Mouse (Mus musculus): Measurements from ENCODE around the gene Prox2.
"Not testable (repeated sequence)": the region's sequence is repeated elsewhere in the genome, so short reads cannot be mapped to it uniquely, and the experiment has no call there.

Gene Prox2

DNA sequence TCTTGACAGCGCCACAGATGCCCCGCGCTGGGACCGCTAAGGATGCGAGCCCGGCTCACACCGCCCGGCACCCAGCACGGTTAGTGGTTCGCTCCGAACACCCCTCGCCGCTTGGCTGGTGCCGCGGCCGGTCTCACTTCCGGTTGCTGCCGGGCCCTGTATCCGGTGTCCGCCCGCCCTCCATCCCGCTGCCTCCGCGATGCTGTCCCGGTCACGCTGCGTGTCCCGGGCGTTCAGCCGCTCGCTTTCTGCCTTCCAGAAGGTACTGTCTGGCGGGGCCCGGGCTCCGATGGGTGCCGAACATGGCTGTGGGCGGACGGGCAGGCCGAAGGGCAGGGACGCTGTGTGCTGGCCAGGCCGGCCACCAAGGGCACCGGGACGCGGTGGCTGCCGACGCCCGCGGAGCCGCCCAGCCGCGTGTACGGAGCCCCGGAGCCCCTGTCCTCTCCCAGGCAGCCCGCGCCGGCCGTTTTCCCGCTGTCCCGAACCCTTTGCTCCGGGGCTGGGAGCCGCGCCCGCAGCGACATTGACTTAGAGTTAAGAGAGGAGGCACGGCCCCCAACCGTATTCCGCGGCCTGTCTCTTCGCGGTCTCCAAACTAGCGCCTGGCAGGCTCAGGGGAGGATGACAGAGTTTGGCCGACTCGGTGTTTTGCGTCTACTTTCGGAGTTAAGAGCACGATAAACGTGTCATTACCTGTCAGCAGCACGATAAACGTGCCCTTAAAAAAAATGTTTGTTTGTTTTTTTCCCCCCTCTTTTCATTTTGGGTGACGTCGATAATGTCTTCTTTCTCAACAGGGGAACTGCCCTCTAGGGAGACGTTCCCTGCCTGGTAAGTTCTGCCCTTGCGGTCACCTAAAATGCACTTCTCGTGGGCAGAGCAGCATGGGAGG, at the start of gene Prox2, which contains the start of gene Dlst:
Prox2 (minus strand) TSS at position 62 of the 895 bp plus-strand sequence.
Dlst (plus strand) TSS at position 136 of the 895 bp plus-strand sequence.
- peak; percentile 89 for DNase-seq

DNA sequence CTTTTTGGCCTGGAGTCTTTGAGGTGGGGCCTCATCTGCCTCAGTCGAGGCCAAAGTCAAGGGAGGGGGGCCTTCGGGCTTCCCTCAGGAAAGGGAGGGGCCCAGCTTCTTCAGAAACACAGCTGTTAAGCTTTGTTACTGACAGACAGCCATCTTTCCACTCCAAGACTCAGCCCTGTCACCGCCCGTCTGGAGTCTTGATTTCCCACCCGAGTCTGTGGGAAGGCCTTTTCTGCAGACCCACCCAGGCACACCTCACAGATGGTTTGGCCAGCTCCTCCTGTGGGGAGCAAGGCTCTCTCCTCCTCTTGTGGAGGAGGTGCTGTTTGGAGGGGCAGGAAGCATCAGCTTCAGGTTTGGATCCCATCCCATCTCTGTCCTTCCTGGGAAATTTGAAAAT, 49.0 kb upstream of the Prox2 start:
- DNase-seq, result no peak

DNA sequence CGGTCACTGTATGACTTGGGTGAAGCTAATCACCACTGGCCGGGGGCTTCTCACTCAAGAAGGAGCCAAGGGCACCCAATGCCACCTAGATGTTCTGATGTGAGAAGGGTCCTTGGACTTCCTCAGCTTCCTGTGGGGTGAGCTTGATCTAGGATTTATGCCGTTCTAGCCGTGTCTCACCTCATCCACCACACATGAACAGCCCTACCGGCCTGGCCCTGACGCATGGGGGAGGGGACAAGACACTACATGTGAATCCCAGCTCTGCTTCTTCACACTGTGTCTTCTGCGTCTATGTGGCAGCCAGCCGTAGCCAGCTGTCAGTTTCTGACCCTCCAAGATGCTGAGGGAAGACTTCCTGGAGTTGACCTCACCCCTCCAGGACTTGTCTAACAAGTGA, 48.2 kb upstream of the Prox2 start:
- no peak for DNase-seq

DNA sequence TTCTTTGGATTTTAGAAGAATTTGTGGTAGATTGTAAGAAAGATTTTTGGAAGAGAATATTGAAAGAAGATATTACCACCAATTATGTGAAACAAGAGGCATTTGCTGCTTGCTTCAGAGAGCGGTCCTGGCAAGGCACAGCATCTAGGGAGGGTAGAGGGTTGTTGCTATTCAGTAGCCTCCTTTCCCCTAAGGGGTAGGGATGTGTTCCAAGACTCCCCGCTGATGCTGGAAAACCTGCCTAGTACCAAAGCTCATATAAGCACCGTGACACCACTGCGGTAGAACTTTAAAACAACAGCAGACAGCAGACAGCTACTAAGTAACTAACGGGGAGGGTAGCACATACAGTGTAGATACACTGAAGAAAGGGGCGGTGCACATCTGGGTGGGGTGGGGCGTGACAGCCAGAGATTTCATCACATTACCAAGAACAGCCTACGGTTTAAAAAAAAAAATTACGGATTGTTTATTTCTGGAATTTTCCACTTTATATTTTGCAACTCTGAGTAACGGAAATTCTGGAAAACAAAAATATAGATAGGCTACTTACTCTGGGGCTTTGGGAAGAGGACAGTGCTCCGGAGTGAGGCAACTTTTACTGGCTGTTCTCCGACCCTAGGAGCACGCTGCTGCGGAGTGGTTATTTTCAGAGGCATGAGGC, 47.4 kb upstream of the Prox2 start:
- no peak for DNase-seq

DNA sequence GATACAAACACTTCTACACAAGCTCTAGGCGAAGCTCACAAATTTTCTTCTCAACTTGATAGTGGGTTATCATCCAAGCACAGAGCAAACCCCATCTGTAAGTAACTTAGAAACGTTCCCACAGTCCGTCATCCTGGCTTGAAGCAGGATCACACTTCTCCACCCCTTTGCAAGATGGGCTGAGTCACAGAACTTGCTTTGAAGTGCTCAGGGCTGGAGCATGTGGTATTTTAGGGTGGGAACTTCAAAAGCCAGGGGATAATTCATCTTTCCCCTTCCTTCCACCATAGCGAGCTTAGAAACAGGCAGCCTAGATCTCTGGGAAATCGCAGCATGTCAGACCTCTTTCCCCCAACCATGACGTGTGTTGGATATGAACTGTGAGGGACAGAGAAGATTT, 45.8 kb upstream of the Prox2 start:
- DNase-seq, result no peak

DNA sequence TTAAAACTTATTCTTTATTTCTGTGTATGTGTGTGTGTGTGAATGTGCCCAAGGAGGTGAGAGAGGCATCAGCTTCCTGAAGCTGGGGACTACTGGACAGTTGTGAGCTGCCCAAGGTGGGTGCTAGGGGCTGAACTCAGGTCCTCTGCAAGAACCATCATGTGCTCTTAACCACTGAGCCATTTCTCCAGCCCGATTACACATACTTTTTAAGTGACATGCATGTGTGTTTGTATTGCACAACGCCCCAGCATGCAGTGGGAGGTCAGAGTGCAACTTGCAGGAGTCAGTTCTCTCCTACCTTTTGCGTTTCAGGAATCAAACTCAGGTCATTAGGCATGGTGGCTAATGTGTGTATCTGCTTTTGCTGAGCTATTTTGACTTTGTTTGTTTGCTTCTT, 42.5 kb upstream of the Prox2 start:
- DNase-seq, result no peak

DNA sequence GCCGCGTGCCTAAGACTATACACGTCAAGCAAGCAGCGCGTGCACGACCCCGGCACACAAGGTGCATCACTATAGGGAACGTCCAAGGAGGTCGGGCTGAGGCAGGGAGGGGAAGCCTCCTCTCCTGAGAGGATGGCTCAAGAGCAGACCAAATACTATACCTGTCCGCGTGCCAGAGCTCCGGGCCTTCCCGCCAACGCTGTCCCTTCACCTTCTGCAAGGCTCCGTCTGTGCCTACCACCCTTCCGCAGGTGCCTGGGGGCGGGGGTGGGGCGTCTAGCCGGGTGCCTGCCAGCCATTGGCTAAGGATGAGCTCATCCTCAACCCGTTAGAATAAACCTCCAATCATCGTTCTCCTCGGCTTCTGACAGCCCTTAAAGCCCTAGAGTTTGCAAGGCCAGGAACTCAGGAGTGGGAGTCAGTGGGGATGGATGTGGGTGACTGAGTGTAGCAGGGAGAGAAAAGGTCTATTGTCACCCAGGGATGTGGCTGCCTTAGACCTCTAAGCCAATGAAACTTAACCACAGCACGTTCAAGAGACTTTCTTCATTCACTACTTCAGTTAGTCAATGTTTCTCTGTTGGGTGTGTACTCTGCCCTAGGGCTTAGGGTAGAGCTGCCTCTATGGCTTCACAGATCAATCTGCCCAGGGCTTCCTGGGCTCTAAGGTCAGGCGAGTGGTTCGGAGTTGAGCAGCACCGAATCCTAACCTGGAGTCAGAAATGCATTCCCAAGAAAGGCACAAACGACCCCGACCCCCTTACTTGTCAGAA, 40.6 kb upstream of the Prox2 start, which contains the start of gene Rps6kl1:
Rps6kl1 (minus strand) TSS at position 263 of the 773 bp plus-strand sequence.
- peak; percentile 83 for DNase-seq

DNA sequence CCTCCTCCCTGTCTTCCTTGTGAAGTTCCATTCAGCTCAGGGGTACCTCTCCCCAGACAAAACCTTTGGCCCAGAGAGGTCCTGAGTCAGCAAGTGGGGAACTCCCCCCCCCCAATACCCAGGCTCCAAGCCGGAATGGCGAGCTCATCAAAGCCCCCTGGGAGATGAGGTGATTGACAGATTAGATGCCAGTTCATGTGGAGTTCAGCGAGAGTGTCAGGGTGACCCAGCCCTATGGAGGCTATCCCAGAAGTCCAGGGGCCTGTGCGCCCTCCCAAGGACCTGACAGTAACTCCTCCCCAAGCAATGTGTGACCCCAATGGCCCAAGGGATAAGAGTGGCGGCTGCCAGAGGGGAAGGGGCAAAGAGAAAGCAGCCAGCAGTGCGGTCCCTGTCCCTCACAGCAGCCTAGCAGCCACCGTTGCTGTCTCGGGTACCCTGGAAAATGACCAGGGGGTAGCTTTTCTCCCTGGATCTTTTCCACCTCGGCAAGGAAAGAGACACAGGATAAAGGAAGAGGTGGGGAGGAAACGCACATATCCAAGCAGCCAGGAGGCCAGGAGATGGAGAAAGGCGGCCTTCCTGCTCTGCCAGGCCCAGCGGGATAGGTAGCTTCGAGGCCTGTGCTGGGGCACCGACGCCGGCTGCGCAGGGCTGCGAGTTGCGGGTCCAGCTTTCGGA, 39.9 kb upstream of the Prox2 start:
- no peak for DNase-seq

DNA sequence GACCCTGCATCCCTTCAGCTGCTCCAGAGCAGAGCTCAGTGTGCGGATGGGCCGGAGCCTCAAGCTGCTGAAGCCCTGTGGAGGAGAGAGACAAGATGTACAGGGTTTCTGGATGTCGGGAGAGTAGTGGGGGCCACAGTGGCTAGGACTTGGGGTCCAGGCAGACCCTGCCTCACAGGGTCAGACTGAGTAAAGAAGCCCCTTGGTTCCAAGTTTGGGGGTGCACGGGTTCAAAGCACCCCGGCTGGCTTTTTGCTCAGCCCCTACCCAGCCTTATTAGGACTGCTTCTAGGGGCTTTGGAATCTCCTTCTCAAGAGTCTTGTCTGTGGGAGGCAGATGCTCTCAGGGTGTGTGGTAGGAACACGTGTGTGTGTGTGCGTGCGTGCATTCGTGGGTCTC, 36.3 kb upstream of the Prox2 start:
- no peak for DNase-seq

DNA sequence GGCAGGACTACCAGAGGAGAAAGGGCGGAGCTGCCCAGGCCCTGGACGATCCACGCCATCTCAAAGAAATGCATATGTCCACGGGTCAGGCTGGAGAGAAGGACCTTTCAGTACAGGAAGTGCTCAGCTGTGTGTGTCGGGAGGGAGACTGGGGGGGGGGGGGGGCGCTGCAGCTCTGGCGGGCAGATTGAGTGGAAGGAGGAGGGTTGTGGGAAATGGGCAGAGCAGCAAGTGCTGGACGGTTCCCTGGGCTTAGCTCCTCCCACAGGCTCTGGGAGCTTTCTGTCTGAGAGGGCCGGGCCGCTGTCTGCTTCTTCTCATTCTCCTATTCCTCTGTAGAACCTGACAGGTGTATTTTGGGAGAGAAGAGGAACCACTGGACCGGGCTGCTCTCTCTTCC, 35.8 kb upstream of the Prox2 start:
- DNase-seq, result no peak

DNA sequence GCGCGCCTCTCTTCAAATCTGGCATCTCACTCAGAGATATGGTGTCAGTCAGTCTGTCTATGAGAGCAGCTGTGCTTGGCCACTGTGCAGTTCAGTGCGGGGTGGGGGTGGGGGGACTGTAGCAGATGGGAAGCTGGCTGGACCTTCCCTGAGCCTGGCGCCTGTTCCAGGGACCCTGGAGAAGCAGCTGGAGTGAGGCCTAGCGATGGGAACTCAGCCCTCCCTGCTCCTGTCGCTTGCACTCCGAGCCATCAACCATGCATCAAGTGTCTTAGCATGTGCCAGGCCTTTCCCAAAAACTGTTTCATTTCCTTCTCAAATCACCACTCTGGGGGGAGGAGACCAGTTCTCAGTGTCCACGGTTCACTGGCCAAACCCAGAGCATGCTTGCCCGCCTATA, 35.1 kb upstream of the Prox2 start:
- DNase-seq, result no peak

DNA sequence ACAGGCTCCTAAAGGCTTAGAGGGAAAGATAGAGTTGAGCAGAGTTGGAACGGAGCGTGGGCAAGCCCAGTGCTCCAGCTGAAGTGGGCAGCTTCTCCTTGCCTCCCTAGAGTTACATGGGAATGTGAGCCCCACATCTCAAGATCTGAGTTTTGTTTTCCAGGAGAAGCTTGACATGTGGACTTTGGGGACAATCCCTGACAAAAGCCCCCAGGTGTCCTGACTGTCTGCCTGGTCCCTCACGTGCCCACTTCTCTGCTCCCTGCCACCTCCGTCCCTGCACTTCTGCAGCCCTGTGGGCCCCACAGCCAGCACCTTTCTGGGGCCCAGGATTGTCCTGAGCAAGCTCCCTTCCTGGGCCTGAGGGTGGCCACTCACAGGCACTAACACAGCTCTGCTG, 34.3 kb upstream of the Prox2 start:
- no peak for DNase-seq

DNA sequence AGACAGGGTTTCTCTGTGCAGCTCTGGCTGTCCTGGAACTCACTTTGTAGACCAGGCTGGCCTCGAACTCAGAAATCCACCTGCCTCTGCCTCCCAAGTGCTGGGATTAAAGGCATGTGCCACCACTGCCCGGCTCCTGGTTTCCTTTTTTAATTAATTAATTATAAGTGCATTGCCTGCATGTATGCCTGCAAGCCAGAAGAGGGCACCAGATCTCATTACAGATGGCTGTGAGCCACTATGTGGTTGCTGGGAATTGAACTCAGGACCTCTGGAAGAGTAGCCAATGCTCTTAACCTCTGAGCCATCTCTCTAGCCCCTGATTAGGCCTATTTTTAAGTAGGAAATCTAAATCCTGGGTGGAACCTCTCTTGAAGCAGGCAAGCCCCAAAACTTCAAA, 33.7 kb upstream of the Prox2 start:
- not testable (repeated sequence) for DNase-seq

DNA sequence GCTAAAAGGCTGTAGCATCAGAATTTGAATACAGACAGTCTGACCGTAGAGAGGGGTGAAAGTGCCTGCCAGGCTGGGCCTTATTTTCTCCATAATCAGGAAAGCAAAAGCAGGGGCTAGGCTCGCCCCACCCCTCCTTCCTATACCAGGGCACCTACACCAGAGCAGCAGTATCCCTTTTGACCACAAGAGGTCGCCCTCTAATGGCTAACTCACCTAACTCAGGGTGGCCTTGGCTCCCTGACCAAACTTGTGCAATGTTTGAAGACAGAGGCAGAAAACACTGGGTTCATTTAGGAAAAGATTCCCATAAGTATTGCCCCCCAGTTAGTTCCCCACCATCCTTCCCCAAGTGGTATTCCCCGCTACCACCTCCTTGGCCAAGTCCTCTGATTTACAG, 32.2 kb upstream of the Prox2 start:
- DNase-seq, result peak; percentile 91

DNA sequence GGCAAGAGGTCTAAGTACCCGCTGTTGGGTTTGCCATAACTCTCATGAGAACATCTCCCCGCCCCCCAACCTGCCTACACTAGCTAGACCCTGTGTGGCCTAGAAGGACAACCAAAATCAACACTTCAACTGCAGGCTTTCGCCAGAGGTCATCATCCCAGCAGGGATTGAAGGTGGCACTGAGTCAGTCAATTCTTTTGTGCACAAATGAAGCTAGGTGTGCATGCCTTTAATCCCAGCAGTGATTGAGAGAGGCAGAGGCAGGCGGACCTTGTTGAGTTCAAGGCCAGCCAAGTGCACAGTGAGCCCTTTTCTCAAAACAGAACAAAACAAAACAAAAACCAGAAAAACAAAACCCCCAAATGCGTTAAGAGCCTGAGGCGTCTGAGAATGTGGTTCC, 30.5 kb upstream of the Prox2 start:
- no peak for DNase-seq

DNA sequence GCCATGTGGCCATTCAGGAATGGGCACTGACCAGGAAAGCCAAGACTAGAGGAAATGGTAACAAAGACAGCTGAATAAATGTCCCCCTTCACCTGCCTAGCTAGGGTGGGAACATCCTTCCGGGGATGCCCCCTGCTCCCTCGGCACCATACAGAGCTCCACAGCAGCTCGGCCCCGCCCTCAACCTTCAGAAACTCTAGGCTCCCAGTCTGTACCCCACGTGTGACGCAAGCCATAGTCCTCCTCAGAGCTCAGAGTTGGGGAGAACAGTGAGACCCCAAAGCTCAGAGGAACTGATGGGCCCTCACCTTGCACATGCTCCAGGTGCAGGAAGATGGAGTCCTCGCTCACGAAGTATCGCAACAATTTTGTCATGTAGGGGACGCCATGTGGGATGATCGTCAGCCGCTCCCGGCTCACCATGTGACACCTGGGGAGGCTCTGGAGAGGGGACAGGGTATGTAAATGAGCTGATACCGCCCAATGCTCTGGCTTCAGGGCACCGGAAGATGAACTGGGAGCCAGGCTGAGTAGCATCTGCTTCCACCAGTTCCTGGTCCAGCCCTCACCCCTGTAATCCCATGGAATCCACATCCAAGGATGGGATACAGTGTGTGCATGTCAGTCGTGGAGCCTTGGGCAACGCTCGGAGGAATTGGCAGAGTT, 29.6 kb upstream of the Prox2 start:
- DNase-seq, result peak; percentile 73

DNA sequence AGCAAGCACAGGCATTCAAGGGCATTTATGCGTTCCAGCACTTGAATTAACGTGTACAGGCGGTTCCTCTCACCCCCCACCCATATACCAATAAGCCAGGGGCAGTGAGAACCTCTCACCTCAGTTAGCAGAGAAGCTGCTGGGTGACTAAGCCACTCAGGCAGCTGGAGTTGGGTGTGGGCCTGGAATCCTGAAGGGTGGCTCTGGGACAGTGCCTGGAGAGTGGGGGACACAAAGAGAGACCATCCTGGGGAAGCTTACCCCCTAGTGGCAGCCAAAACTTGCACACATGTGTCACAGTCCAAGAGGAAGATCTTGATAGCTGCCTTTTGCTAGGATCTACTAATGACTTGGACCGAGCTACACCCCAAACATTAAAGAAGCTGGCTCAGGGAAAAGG, 26.1 kb upstream of the Prox2 start:
- no peak for DNase-seq

DNA sequence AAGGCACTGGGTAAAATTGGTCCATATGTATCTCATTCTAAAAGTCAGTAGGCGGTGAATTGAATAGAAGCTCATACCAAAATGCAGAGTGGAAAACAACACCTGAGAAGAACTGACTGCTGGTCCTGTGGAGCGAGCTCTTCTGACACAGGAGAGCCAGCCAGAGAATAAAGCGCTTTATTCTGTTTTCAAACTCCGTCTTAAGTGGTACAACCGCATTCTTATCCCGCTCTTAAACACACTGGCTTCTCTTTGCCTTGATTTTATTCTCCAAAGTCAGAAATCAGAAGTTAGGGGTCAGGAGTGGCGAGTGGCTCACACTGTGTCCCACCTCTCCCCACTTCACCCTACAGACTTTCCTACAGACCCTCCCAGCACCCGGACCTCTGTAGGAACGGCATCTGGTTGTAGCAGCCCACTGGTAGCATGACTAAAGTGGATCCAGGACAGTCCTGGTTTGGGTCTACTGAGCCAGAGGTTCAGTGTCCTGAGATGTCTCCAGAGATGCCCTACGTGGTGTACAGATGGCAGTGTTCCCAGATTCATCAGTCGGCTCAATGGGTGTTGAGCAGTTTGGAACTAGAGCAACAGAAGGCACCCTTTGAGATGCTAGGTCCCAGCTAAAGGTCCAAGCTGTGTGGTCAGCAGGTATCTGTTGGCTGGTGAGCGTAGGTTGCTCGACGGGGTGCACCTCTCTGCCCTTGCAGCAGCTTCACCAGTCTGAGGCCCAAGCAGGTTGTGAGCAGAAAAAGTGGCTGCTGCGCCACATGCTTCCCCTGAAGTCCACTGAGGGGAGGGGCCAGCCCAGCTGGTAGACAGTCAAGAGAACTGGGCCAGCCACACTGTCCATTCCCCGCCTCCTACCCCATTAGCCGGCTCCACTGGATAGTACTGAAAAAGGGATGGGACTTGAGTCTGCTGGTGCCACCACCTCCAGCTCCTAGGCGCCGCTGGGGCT, 25.2 kb upstream of the Prox2 start:
- no peak for DNase-seq

DNA sequence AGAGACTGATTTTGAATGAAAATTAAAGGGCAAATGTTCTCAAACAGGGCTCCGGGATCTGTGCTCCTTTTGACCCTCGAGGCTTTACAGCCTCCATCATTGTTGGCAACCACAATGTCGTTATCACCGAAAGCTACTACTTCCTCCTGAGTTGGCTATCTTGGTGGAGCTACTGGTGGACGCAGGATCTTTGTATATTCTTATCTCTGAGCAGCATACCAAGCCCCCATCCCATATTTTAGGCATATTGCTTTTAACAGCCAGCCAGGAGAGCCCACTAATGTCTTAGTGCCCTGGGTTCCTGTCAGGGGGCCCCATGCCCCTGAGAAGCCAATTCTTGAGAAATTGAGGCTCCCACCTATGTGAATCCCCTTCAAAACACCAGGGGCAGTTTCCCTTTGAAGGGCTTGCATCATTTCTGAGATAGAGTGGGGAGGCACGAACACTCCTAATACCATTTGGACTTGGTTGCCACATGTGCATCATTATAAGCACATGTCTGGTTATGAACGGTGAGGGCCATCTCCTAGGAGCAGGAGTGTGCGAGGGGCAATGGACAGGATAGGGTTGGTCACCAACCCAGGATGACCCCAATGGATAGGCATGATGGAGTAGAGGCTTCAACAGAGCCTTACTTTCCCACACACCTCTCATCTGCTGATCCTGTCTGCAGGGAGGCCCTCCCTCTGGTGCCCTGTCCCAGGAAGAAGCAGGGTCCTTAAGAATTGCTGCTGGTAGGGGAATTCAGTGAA, 23.7 kb upstream of the Prox2 start:
- no peak for DNase-seq

DNA sequence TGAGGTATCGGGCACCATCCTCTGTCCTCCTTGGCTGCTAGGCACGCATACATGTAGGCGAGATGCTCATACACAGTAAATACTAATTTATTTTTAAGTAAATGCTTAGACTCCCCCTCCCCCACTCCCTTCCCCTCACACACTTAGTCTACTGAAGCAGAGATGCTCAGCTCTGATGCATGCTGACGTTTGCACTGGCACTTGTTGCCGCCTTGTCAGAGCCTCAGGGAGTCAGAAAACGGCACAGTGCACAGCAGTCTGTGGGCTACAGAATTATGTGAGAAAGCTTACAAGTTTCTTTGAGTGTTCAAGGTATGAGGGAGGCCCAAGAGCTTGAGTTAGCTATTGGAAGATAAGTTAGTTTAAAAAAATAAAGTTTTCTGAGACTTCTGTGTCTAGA, 20.8 kb upstream of the Prox2 start:
- no peak for DNase-seq
